Mouse (Mus musculus): Measurements from ENCODE around the gene Pam.
"Not testable (repeated sequence)": the region's sequence is repeated elsewhere in the genome, so short reads cannot be mapped to it uniquely, and the experiment has no call there.

- TF ChIP-seq CTCF (IDR thresholded peaks at IDR 0.05; ENCODE audit: low read depth); EP300 (optimal IDR thresholded peaks at IDR 0.05): not testable (repeated sequence)
Measured at GRCm38 (mm10) chr1:97765712-97766111, 329.7 kb downstream of the Pam start.

Data from stomach, postnatal 0 days (tissue).